Mouse (Mus musculus) liver, adult 2 months (tissue): ENCODE measurements around the gene Tshr.

ENCODE experiments used
- CTCF ChIP-seq: fragments of 200-500 bp; IDR thresholded peaks from 2 replicates; pipeline ENCODE4 v1.5.1; 2011; ENCODE audit warnings: low read depth, low read length, control low read depth
- POLR2A ChIP-seq: fragments of 200-500 bp; IDR thresholded peaks from 2 replicates; pipeline ENCODE4 v1.6.1; 2011; ENCODE audit warnings: low read length, control low read depth; ENCODE audit not compliant: insufficient read depth; ENCODE audit errors: extremely low read depth

- TF ChIP-seq POLR2A, result no peak
- TF ChIP-seq CTCF, result no peak
Observed at GRCm38 (mm10) chr12:91567145-91567544, 182.8 kb downstream of the Tshr start.
